Mouse (Mus musculus): ENCODE data around the gene Cds1. TPM values are rescaled to one million over a fixed set of nuclear protein-coding genes. Genes with fewer than 3 reads are reported as not detected.

Cds1 gene
- polyA plus RNA-seq, 1 experiment from 2014 or later = 7.2 TPM

DNA sequence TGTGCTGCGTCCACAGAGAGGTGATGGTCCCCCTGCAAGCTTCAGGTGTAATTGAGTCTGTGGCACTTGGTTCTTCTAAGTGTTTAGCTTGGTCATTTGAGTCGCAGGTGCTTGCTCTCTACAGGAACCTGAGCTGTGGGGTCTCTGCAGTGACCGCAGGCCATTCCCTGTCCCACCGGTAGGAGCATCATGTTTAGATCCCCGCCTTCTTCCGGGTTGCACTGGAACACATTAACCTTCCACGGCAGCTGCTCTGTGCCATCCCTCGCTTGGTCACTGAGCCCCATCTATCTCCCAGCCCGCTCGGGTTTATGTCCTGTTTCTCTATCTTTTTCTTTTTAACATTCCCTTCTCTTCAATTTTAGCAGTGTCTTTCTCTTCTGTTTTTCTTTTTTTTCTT is 54.3 kb downstream of the Cds1 start:
- Histone ChIP-seq H3K4me1 (ENCODE audit: control insufficient read depth, insufficient read depth, low read length) (no peaks in the 10 kb centered on the region), H3K9me3 (ENCODE audit: control insufficient read depth, low read length) (no peaks in the 10 kb centered on the region), H3K27me3 (ENCODE audit: control insufficient read depth, insufficient read depth, low read length) (no peaks in the 10 kb centered on the region), H3K4me2 (ENCODE audit: low read depth, low read length) (no peak overlapping the region), H3K36me3 (ENCODE audit: control insufficient read depth, insufficient read depth, low read length) (no peaks in the 10 kb centered on the region), H3K27ac (ENCODE audit: low read depth, low read length) (no peak overlapping the region), H3K9ac (replicated peaks; ENCODE audit: low read depth, low read length) (no peak overlapping the region), H3K4me3 (ENCODE audit: low read depth, low read length) (no peak overlapping the region)
- no peak for ATAC-seq (ENCODE audit: low read depth)
- 52% methylated on average over 10 of the region's 10 CpGs for WGBS

DNA sequence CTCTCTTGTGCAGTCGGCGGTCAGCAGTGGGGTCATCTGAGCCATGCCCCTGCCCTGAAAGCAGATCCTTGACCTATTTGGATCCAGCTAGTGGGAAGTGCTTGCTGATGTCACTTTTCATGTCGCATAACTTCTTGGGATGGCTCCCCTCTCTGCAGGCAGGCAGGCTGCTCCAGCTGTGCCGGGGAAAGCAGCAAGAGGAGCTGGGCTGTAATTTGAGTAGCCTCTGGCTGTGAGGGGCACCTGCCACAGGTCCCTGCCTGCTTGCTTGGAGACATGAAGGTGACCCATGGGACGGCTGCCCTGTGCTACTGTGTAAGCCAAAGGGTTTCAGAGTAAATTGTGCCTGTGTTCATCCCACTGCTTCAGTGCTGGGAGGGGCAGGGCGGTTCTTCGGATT is 54.9 kb downstream of the Cds1 start:
- no peak overlapping the region for H3K9ac ChIP-seq (replicated peaks; ENCODE audit: low read depth, low read length)
- no peak overlapping the region for H3K27ac ChIP-seq (ENCODE audit: low read depth, low read length)
- no peaks in the 10 kb centered on the region for H3K27me3 ChIP-seq (ENCODE audit: control insufficient read depth, insufficient read depth, low read length)
- H3K4me2 ChIP-seq (ENCODE audit: low read depth, low read length) = no peak overlapping the region
- 25% methylated on average over 7 of the region's 7 CpGs for WGBS
- no peaks in the 10 kb centered on the region for H3K36me3 ChIP-seq (ENCODE audit: control insufficient read depth, insufficient read depth, low read length)
- H3K4me3 ChIP-seq (ENCODE audit: low read depth, low read length) = no peak overlapping the region
- H3K9me3 ChIP-seq (ENCODE audit: control insufficient read depth, low read length) = no peaks in the 10 kb centered on the region
- no peaks in the 10 kb centered on the region for H3K4me1 ChIP-seq (ENCODE audit: control insufficient read depth, insufficient read depth, low read length)
- no peak for ATAC-seq (ENCODE audit: low read depth)

DNA sequence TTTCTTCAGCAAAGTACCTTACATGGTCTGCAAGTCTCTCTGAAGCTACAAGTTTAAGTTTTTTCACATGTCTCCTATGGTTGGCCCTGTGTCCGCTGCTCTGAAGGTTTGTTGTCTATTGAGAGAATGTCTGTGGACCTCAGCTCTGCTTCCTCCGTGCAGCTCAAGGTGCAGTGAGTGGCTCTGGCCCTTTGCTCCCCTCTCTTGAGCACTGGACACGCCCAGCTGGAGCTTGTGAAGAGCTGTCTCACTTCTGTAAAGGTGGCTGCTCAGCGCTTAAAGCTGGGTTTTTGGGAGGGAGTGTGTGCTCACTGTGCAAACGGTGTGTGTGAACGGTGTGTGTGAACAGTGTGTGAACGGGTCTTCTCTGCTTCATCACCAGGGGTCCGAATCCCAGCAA is 56.1 kb downstream of the Cds1 start:
- Histone ChIP-seq H3K36me3 (ENCODE audit: control insufficient read depth, insufficient read depth, low read length) (no peaks in the 10 kb centered on the region), H3K4me3 (ENCODE audit: low read depth, low read length) (no peak overlapping the region), H3K4me1 (ENCODE audit: control insufficient read depth, insufficient read depth, low read length) (no peaks in the 10 kb centered on the region), H3K27ac (ENCODE audit: low read depth, low read length) (no peak overlapping the region), H3K9me3 (ENCODE audit: control insufficient read depth, low read length) (no peaks in the 10 kb centered on the region), H3K27me3 (ENCODE audit: control insufficient read depth, insufficient read depth, low read length) (no peaks in the 10 kb centered on the region), H3K9ac (replicated peaks; ENCODE audit: low read depth, low read length) (no peak overlapping the region), H3K4me2 (ENCODE audit: low read depth, low read length) (no peak overlapping the region)
- 68% methylated on average over 8 of the region's 8 CpGs for WGBS
- ATAC-seq (ENCODE audit: low read depth) = no peak

DNA sequence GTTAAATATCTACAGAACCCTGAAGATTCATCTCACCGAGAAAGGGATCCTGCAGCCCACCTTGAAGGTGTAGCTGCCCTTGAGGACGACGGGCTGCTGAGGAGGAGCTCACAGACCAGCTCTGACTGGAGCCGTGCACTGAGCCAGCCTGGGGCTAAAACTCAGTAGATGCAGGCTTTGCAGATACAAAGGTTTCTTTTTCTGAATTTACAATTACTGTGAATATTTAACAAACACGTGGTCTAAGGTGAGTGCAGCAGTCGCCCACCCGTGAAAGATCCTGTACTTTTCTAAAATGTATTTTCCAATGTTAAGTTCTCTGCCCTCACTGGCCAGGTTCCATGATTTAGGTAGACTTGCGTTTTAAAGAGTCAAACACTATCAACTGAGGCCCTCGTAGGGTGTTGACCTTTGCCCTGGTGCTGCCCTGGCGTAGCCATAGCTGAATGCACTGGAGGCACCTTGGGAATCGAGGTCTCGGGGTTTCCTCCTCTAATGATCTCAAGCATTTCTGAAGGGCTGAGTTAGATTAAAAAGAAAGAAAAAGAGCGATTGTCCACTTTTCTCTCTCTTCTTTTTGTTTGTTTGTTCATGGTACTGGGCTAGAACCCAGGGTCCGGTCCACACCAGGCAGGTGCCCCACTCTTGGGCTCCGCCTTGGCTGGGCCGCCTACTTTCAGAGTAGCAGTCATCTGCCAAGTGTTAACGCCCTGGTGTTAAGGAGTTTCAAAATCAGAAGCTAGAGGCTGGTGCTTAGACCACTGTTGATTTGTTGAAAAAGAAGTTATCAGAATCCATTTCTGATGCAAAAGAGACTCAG is 56.8 kb downstream of the Cds1 start:
- ATAC-seq (ENCODE audit: low read depth) = no peak
- Histone ChIP-seq H3K4me2 (ENCODE audit: low read depth, low read length) (no peak overlapping the region), H3K27ac (ENCODE audit: low read depth, low read length) (no peak overlapping the region), H3K4me3 (ENCODE audit: low read depth, low read length) (no peak overlapping the region), H3K9ac (replicated peaks; ENCODE audit: low read depth, low read length) (no peak overlapping the region), H3K27me3 (ENCODE audit: control insufficient read depth, insufficient read depth, low read length) (no peaks in the 10 kb centered on the region), H3K36me3 (ENCODE audit: control insufficient read depth, insufficient read depth, low read length) (no peaks in the 10 kb centered on the region), H3K4me1 (ENCODE audit: control insufficient read depth, insufficient read depth, low read length) (peaks cover 4% of the 10 kb centered on the region; the same call in 1 of the 2 replicates), H3K9me3 (ENCODE audit: control insufficient read depth, low read length) (no peaks in the 10 kb centered on the region)
- 74% methylated on average over 17 of the region's 17 CpGs for WGBS

DNA sequence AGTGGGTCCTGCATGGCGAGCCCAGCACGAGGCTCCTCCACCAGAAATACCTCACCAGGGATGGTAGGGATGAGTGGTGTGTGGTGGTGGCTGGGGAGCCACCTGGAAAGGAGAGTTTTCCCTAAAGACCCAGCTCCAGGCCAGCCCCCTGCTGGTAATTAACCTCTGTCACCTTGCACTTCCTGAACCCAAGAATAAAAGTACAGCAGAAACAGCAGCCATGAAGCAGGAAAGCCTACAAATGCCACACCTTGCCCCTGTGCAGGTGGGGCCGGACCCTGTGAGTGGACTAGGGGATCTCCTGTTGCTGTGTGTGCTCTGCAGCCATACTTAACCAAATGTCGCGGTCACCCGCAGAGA is 57.4 kb downstream of the Cds1 start:
- Histone ChIP-seq H3K9ac (replicated peaks; ENCODE audit: low read depth, low read length) (no peak overlapping the region), H3K4me3 (ENCODE audit: low read depth, low read length) (no peak overlapping the region), H3K27me3 (ENCODE audit: control insufficient read depth, insufficient read depth, low read length) (no peaks in the 10 kb centered on the region), H3K4me2 (ENCODE audit: low read depth, low read length) (no peak overlapping the region), H3K36me3 (ENCODE audit: control insufficient read depth, insufficient read depth, low read length) (no peaks in the 10 kb centered on the region), H3K27ac (ENCODE audit: low read depth, low read length) (no peak overlapping the region), H3K4me1 (ENCODE audit: control insufficient read depth, insufficient read depth, low read length) (peaks cover 5% of the 10 kb centered on the region; the same call in 1 of the 2 replicates), H3K9me3 (ENCODE audit: control insufficient read depth, low read length) (no peaks in the 10 kb centered on the region)
- ATAC-seq (ENCODE audit: low read depth) = no peak
- 61% methylated on average over 6 of the region's 6 CpGs for WGBS

DNA sequence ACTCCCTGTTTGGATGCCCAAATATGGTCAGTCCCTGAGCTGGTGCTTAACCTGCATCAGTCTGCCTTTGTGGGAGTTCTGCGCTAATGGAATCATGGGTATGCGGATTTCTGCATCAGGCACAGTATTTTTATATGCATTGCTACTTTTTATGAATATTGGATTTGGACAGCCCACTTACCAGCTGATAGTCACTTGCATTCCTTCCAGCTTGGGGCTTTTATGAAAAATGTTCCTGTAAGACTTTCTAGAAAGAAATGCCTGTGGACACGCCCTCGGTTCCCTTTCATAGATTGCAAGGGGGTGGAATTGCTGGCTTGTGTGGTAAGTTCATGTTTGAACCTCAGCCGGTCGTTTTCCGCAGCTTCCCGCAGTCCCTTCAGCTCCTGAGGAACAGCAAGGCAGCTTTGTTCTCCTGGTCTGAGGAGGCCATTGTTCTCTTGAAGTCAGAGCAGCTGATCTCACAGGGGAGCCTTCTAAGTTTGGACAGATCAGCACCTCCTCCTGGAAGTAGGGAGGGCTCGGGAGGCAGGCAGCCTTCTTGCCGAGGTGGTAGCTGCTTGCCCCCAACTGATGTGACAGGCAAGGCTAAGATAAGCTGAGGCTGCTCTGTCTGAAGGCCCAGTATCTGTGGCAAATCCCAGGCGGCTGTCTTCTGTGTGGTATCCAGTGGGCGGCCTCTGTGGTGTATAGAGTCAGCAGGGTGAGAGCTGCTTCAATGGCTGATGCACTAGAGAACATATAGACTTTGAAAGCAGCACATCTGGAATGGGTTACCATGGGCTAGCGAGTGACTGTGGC is 60.4 kb downstream of the Cds1 start:
- WGBS = 24% methylated on average over 13 of the region's 13 CpGs
- H3K9me3 ChIP-seq (ENCODE audit: control insufficient read depth, low read length) = no peaks in the 10 kb centered on the region
- ATAC-seq (ENCODE audit: low read depth) = no peak
- no peak overlapping the region for H3K4me2 ChIP-seq (ENCODE audit: low read depth, low read length)
- H3K4me3 ChIP-seq (ENCODE audit: low read depth, low read length) = no peak overlapping the region
- H3K27me3 ChIP-seq (ENCODE audit: control insufficient read depth, insufficient read depth, low read length) = no peaks in the 10 kb centered on the region
- peaks cover 5% of the 10 kb centered on the region; the same call in 1 of the 2 replicates for H3K4me1 ChIP-seq (ENCODE audit: control insufficient read depth, insufficient read depth, low read length)
- H3K9ac ChIP-seq (replicated peaks; ENCODE audit: low read depth, low read length) = no peak overlapping the region
- H3K27ac ChIP-seq (ENCODE audit: low read depth, low read length) = no peak overlapping the region
- H3K36me3 ChIP-seq (ENCODE audit: control insufficient read depth, insufficient read depth, low read length) = no peaks in the 10 kb centered on the region

DNA sequence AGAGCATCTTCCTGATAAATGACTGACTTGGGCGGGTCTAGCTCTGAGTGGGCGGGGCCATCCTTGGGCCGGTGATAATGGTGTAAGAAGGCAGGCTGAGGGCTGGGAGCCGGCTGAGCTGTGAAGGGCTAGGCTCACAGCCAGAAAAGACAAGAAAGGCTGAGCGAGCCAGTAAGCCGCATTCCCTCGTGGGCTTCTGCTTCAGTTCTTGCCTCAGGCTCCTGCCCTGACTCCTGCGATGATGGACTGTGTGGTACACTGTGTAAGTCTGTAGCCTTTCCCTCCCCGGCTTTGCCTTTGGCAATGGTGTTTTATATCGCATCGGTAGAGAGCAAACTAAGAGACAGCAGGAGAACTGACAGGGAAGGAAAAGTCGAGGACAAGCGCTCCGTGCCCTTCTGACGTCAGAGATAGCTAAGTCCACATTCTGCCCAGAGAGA is 61.6 kb downstream of the Cds1 start:
- peaks cover 5% of the 10 kb centered on the region; the same call in 1 of the 2 replicates for H3K4me1 ChIP-seq (ENCODE audit: control insufficient read depth, insufficient read depth, low read length)
- 7% methylated on average over 15 of the region's 15 CpGs for WGBS
- H3K36me3 ChIP-seq (ENCODE audit: control insufficient read depth, insufficient read depth, low read length) = no peaks in the 10 kb centered on the region
- no peak overlapping the region for H3K9ac ChIP-seq (replicated peaks; ENCODE audit: low read depth, low read length)
- peak overlapping the region; percentile 41 for H3K4me2 ChIP-seq (ENCODE audit: low read depth, low read length)
- H3K27ac ChIP-seq (ENCODE audit: low read depth, low read length) = 0 out of 2 replicates have a peak overlapping the region, but pooled peaks have one; percentile 16
- no peaks in the 10 kb centered on the region for H3K9me3 ChIP-seq (ENCODE audit: control insufficient read depth, low read length)
- H3K4me3 ChIP-seq (ENCODE audit: low read depth, low read length) = no peak overlapping the region
- ATAC-seq (ENCODE audit: low read depth) = peak; percentile 69
- H3K27me3 ChIP-seq (ENCODE audit: control insufficient read depth, insufficient read depth, low read length) = no peaks in the 10 kb centered on the region

DNA sequence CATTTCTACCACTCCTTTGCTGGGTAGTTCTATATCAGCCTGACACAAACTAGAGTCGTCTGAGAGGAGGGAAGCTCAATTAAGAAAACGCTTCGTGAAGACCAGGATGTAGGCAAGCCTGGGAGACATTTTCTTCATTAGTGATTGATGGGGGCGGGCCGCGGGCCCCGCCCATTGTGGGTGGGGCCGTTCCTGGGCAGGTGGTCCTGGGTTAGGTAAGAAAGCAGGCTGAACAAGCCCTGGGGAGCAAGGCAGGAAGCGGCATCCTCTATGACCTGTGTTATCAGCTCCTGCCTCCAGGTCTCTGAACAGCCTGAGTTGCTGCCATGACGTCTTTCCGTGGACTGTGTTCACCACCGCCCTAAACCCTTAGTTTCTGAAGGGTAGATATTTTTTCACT is 62.5 kb downstream of the Cds1 start:
- H3K4me1 ChIP-seq (ENCODE audit: control insufficient read depth, insufficient read depth, low read length) = peaks cover 5% of the 10 kb centered on the region; the same call in 1 of the 2 replicates
- ATAC-seq (ENCODE audit: low read depth) = no peak
- no peaks in the 10 kb centered on the region for H3K27me3 ChIP-seq (ENCODE audit: control insufficient read depth, insufficient read depth, low read length)
- 41% methylated on average over 12 of the region's 12 CpGs for WGBS
- no peak overlapping the region for H3K4me2 ChIP-seq (ENCODE audit: low read depth, low read length)
- H3K4me3 ChIP-seq (ENCODE audit: low read depth, low read length) = no peak overlapping the region
- no peaks in the 10 kb centered on the region for H3K36me3 ChIP-seq (ENCODE audit: control insufficient read depth, insufficient read depth, low read length)
- H3K27ac ChIP-seq (ENCODE audit: low read depth, low read length) = no peak overlapping the region
- no peaks in the 10 kb centered on the region for H3K9me3 ChIP-seq (ENCODE audit: control insufficient read depth, low read length)
- no peak overlapping the region for H3K9ac ChIP-seq (replicated peaks; ENCODE audit: low read depth, low read length)

DNA sequence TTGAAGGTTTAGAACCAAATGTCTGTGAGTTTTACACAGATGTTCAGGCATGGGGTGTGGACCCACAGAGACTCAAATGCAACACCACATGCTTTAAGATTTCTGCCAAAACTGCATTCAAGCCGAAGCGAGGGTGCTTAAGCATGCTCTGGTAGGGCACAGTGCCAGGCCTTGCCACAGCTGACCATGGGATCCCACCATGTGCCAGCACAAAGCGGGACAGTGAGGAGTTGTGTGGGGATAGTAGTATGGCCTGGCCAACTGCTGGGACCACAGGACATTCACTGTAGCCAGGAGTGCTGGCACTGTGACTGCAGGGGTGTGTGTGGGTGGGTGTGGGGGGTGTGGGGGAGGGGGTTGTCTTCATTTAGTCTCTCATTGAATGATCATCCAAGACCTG is 64.0 kb downstream of the Cds1 start:
- Histone ChIP-seq H3K4me2 (ENCODE audit: low read depth, low read length) (no peak overlapping the region), H3K4me3 (ENCODE audit: low read depth, low read length) (no peak overlapping the region), H3K4me1 (ENCODE audit: control insufficient read depth, insufficient read depth, low read length) (peaks cover 5% of the 10 kb centered on the region; the same call in 1 of the 2 replicates), H3K36me3 (ENCODE audit: control insufficient read depth, insufficient read depth, low read length) (peaks cover 9% of the 10 kb centered on the region), H3K27me3 (ENCODE audit: control insufficient read depth, insufficient read depth, low read length) (no peaks in the 10 kb centered on the region), H3K27ac (ENCODE audit: low read depth, low read length) (no peak overlapping the region), H3K9me3 (ENCODE audit: control insufficient read depth, low read length) (no peaks in the 10 kb centered on the region), H3K9ac (replicated peaks; ENCODE audit: low read depth, low read length) (no peak overlapping the region)
- WGBS = 80% methylated on average over 3 of the region's 3 CpGs
- no peak for ATAC-seq (ENCODE audit: low read depth)

Data from neural tube, embryonic 14.5 days (tissue).